In genomic region chr12:3396931-3397330, GRCm38 (mm10) we compare ENCODE assay signal across 23 mouse cellular contexts.
"Had no signal": no experiment of that assay in that cellular context is flagged by ENCODE, and none has a peak within 500 bp of the region (broad histone marks: within the 10 kb centered on the region; RNA-seq: fewer than 3 reads in every experiment).

No protein-coding gene starts in this region.

- DNase-seq: forebrain, postnatal 0 days; heart, adult 11 months; heart, adult 2 months; heart, postnatal 14 days; heart, postnatal 4 days; kidney, adult 18-20 months; kidney, adult 8-10 months; kidney, postnatal 10 days; kidney, postnatal 25 days; kidney, postnatal 4 days; liver; liver, embryonic 13.5 days had no signal

- H3K4me3 ChIP-seq: heart, adult 2 months; heart, embryonic 13.5 days; heart, embryonic 15.5 days; hindbrain, embryonic 10.5 days; hindbrain, embryonic 12.5 days; intestine, embryonic 15.5 days; layer of hippocampus, adult 2 months; left cerebral cortex, adult 2 months; limb, embryonic 10.5 days; limb, embryonic 12.5 days; liver, embryonic 13.5 days; liver, embryonic 15.5 days had no signal

- H3K27ac ChIP-seq: heart, adult 2 months; heart, embryonic 13.5 days; heart, embryonic 15.5 days; hindbrain, embryonic 10.5 days; hindbrain, embryonic 12.5 days; hindbrain, embryonic 14.5 days; intestine, embryonic 15.5 days; layer of hippocampus, adult 2 months; left cerebral cortex, adult 2 months; limb, embryonic 10.5 days; limb, embryonic 12.5 days; liver, embryonic 13.5 days; liver, embryonic 15.5 days had no signal
